Mouse (Mus musculus): Measurements from ENCODE around the gene Gab1. TPM values are rescaled to one million over a fixed set of nuclear protein-coding genes. Genes with fewer than 3 reads are reported as not detected.
A peak's percentile ranks its signal among the peaks of the same experiment; 100 is the strongest.
"Not testable (repeated sequence)": the region's sequence is repeated elsewhere in the genome, so short reads cannot be mapped to it uniquely, and the experiment has no call there.

The Gab1 gene
- polyA plus RNA-seq, 1 experiment: 0.24 TPM

- Histone ChIP-seq H3K36me3 (ENCODE audit: control insufficient read depth) (peaks cover 95% of the 10 kb centered on the region), H3K4me1 (ENCODE audit: control insufficient read depth) (peaks cover 1% of the 10 kb centered on the region; the same call in 1 of the 2 replicates), H3K27me3 (ENCODE audit: control insufficient read depth) (no peaks in the 10 kb centered on the region), H3K4me3 (replicated peaks) (no peak overlapping the region), H3K9me3 (ENCODE audit: control insufficient read depth, low read length) (no peaks in the 10 kb centered on the region)
- TF ChIP-seq TAL1 (IDR thresholded peaks at IDR 0.05; ENCODE audit: low read length): no peak
- no peak for TF ChIP-seq GATA1 (IDR thresholded peaks at IDR 0.05; ENCODE audit: low read length)
Measured at GRCm38 (mm10) chr8:80772732-80773460, 107.4 kb downstream of the Gab1 start.

GRCm38 (mm10) chr8:80768451-80768850 is 111.9 kb downstream of the Gab1 start:
- H3K9me3 ChIP-seq (ENCODE audit: control insufficient read depth, low read length): no peaks in the 10 kb centered on the region
- no peak overlapping the region for H3K4me3 ChIP-seq (replicated peaks)
- peaks cover 94% of the 10 kb centered on the region for H3K36me3 ChIP-seq (ENCODE audit: control insufficient read depth)
- H3K27me3 ChIP-seq (ENCODE audit: control insufficient read depth): no peaks in the 10 kb centered on the region
- TF ChIP-seq TAL1 (IDR thresholded peaks at IDR 0.05; ENCODE audit: low read length) (no peak), GATA1 (IDR thresholded peaks at IDR 0.05; ENCODE audit: low read length) (no peak)
- peaks cover 2% of the 10 kb centered on the region; the same call in 1 of the 2 replicates for H3K4me1 ChIP-seq (ENCODE audit: control insufficient read depth)

GRCm38 (mm10) chr8:80753017-80753715 is 127.2 kb downstream of the Gab1 start:
- H3K4me3 ChIP-seq (replicated peaks): no peak overlapping the region
- no peaks in the 10 kb centered on the region for H3K27me3 ChIP-seq (ENCODE audit: control insufficient read depth)
- no peaks in the 10 kb centered on the region; the same call in 1 of the 2 replicates for H3K4me1 ChIP-seq (ENCODE audit: control insufficient read depth)
- H3K36me3 ChIP-seq (ENCODE audit: control insufficient read depth): no peaks in the 10 kb centered on the region
- H3K9me3 ChIP-seq (ENCODE audit: control insufficient read depth, low read length): no peaks in the 10 kb centered on the region
- no peak for TF ChIP-seq TAL1 (IDR thresholded peaks at IDR 0.05; ENCODE audit: low read length)
- no peak for TF ChIP-seq GATA1 (IDR thresholded peaks at IDR 0.05; ENCODE audit: low read length)

GRCm38 (mm10) chr8:80752429-80752828 is 127.9 kb downstream of the Gab1 start:
- Histone ChIP-seq H3K4me1 (ENCODE audit: control insufficient read depth) (no peaks in the 10 kb centered on the region; the same call in 1 of the 2 replicates), H3K9me3 (ENCODE audit: control insufficient read depth, low read length) (no peaks in the 10 kb centered on the region), H3K36me3 (ENCODE audit: control insufficient read depth) (no peaks in the 10 kb centered on the region), H3K27me3 (ENCODE audit: control insufficient read depth) (no peaks in the 10 kb centered on the region), H3K4me3 (replicated peaks) (no peak overlapping the region)
- TF ChIP-seq GATA1 (IDR thresholded peaks at IDR 0.05; ENCODE audit: low read length) (no peak), TAL1 (IDR thresholded peaks at IDR 0.05; ENCODE audit: low read length) (no peak)

- no peaks in the 10 kb centered on the region; the same call in 1 of the 2 replicates for H3K4me1 ChIP-seq (ENCODE audit: control insufficient read depth)
- H3K27me3 ChIP-seq (ENCODE audit: control insufficient read depth): 0 out of 2 replicates have a peak, but pooled peaks cover 2% of the 10 kb centered on the region
- H3K9me3 ChIP-seq (ENCODE audit: control insufficient read depth, low read length): no peaks in the 10 kb centered on the region
- H3K36me3 ChIP-seq (ENCODE audit: control insufficient read depth): no peaks in the 10 kb centered on the region
- no peak for TF ChIP-seq GATA1 (IDR thresholded peaks at IDR 0.05; ENCODE audit: low read length)
- TF ChIP-seq TAL1 (IDR thresholded peaks at IDR 0.05; ENCODE audit: low read length): no peak
- H3K4me3 ChIP-seq (replicated peaks): no peak overlapping the region
Measured at GRCm38 (mm10) chr8:80749091-80749490, 131.2 kb downstream of the Gab1 start.

- H3K4me3 ChIP-seq (replicated peaks): peak overlapping the region; percentile 71
- H3K9me3 ChIP-seq (ENCODE audit: control insufficient read depth, low read length): peaks cover 2% of the 10 kb centered on the region; the same call in 1 of the 2 replicates
- H3K27me3 ChIP-seq (ENCODE audit: control insufficient read depth): no peaks in the 10 kb centered on the region
- peaks cover 18% of the 10 kb centered on the region for H3K36me3 ChIP-seq (ENCODE audit: control insufficient read depth)
- no peak for TF ChIP-seq TAL1 (IDR thresholded peaks at IDR 0.05; ENCODE audit: low read length)
- TF ChIP-seq GATA1 (IDR thresholded peaks at IDR 0.05; ENCODE audit: low read length): no peak
- peaks cover 22% of the 10 kb centered on the region for H3K4me1 ChIP-seq (ENCODE audit: control insufficient read depth)
Measured at GRCm38 (mm10) chr8:80739932-80740331, 140.4 kb downstream of the Gab1 start.

GRCm38 (mm10) chr8:80739155-80739924 is 141.0 kb downstream of the Gab1 start, which contains the start of gene Smarca5:
Gene Smarca5 (minus strand): TSS chr8:80739497.
- H3K4me1 ChIP-seq (ENCODE audit: control insufficient read depth): peaks cover 22% of the 10 kb centered on the region
- H3K27me3 ChIP-seq (ENCODE audit: control insufficient read depth); H3K9me3 ChIP-seq (ENCODE audit: control insufficient read depth, low read length): not testable (repeated sequence)
- peak within 1 kb of the TSS; percentile 74 for H3K4me3 ChIP-seq (replicated peaks)
- peaks cover 23% of the 10 kb centered on the region for H3K36me3 ChIP-seq (ENCODE audit: control insufficient read depth)

GRCm38 (mm10) chr8:80738388-80739154 is 141.7 kb downstream of the Gab1 start:
- Histone ChIP-seq H3K9me3 (ENCODE audit: control insufficient read depth, low read length) (peaks cover 2% of the 10 kb centered on the region; the same call in 1 of the 2 replicates), H3K4me3 (replicated peaks) (peak overlapping the region; percentile 74), H3K36me3 (ENCODE audit: control insufficient read depth) (peaks cover 31% of the 10 kb centered on the region), H3K4me1 (ENCODE audit: control insufficient read depth) (peaks cover 22% of the 10 kb centered on the region), H3K27me3 (ENCODE audit: control insufficient read depth) (no peaks in the 10 kb centered on the region)
- TF ChIP-seq GATA1 (IDR thresholded peaks at IDR 0.05; ENCODE audit: low read length) (no peak), TAL1 (IDR thresholded peaks at IDR 0.05; ENCODE audit: low read length) (no peak)

All from erythroblast, embryonic 14.5 days (primary cell).